Mouse (Mus musculus): ENCODE measurements around the gene Gm11938.

DNA sequence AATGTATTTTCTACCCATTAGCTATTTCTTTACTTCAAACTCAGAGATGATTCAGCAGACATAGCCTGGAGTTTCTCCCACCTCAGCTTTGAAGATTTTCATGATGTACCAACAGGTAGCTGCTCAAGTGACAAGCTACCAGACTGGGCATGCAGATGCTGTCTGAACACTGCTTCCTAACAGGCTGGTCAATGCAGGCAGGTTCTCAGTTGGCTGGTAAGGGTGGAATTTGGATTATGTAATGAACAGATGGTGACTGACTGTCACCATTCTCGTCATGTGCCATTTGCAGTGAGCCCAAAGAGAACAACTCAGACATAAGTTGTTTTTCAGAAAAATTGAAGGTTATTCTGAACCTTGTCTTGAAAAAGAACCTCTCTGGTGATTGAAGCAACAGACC is 6.0 kb upstream of the Gm11938 start:
- no peak for TF ChIP-seq CTCF (IDR thresholded peaks at IDR 0.05; ENCODE audit: borderline replicate concordance, insufficient read depth, low read depth, low read length)
- no peak for TF ChIP-seq POLR2A (IDR thresholded peaks at IDR 0.05; ENCODE audit: borderline replicate concordance, insufficient read depth, low read length)

Measured in cerebellum, adult 2 months (tissue).